Mouse (Mus musculus) left cerebral cortex, adult 9 months (tissue): Measurements from ENCODE around the gene Rhot2.

Experiments used
- DNase-seq, 2 experiments: peaks; one replicate each; pipeline ENCODE4 v3.0.0; 2022; ENCODE audit warnings: low spot score in 2 of 2

The Rhot2 gene

GRCm38 (mm10) chr17:25844396-25844901 lies at the start of gene Rhot2:
TSS of gene Rhot2 (minus strand) at chr17:25844851.
- peak; percentile 83 to 94 for DNase-seq

DNA sequence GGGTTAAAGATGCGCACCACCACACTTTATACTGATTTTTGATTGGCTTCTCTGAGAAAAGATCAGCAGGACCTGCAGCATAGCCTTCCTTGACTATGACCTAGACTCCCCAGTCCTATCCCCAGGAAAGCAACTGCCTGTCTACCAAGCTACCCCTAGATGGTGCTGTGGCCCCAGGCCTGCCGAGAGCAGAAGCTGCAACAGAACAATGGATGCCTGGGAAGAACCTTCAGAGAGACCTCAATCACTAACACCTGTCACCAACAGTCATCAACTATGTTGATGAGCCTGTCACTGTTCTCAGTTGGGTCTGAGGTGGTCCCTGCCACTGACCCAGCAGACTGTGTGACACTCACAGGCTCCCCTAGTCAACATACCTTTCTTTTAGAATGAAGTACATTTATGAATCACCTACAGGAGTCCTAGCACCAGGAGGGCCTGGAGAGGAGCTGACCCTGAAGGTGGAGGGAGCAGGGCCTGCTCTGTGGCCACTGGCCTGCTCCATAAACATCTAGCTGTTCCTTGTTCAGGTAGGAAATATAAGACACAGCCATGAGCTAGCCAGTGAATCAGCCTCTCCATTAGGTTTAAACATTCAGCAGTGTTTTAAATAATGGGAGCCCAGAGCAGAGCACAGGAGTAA lies 49.4 kb upstream of the Rhot2 start:
- DNase-seq = peak in 1 of 2 experiments; percentile 65

GRCm38 (mm10) chr17:25888837-25889236 lies 44.2 kb upstream of the Rhot2 start:
- DNase-seq = no peak

DNA sequence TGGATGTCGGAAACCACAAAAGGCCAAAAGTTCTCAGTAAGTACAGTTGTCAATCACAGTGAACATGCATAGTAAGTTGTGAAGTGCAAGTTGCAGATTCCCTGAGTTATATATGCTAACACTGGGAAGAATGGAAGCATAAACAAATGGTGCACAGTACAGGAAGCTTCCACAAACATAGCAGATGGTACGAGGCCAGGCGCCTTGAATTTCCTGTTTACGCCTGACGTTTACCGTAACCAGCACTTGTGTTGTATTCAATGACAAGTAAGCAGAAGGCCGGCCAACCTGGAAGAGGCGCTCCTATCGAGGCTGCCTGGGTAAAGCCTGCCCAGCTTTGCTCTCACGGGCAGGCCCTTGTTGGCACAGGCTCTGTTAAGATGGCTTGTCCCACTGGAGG lies 42.8 kb upstream of the Rhot2 start:
- DNase-seq = no peak

DNA sequence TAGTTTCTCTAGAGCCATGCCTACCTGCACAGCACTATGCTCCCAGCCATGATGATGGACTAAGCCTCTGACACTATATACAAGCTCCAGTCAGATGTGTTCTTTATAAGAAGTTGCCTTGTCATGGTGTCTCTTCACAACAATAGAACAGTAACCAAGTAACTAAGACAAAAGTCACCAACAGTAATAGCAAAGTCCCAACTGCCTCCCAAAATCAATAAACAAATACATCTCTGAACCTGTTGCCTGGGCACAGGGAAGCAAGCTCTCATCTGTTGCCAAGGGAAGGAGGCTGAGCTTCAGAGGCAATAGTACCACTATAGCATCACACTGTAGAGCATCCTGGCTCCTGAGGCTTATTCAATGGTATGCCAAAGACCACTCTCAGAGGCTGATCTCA lies 42.2 kb upstream of the Rhot2 start:
- DNase-seq = no peak

- no peak for DNase-seq
These were observed 41.0 kb upstream of the Rhot2 start for GRCm38 (mm10) chr17:25885636-25886035.

DNA sequence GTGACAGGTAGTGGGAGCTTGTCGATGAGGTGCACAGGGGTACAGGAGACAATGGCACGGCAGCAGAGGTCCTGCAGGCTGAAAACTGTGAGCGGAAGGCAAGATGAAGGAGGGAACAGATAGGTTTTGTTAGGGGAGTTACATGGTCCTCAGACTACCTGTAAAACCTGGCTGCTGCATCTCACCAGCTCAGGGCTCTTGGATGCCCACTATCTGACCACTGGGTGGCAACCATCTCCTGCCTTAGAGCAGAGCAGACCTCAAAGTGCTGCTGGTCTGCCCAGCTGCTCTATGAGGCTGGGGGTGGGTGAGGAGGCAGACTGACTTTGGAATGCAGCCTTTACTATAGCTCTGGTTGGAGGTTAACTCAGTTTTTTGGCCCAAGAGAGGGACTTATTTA lies 39.2 kb upstream of the Rhot2 start:
- no peak for DNase-seq

DNA sequence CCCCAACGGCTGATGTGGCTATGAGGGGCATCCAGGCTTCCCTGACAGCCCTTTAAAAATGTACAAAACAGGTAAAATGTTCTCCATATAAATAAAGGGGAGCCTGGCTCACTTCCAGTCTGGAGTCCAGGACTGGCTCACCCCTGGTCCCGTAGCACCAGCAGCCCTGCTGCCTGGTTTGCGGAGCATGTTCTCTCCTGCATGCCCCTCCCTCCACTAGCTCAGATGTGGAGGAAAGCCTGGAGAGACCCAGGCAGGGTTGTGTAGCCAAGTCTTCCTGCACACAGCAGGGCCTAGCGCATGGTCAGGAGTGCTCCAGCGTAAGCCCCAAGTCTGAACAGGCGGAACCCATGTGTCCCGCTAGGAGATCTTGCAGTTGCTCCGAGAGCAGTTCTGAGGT lies 38.6 kb upstream of the Rhot2 start:
- DNase-seq = no peak

DNA sequence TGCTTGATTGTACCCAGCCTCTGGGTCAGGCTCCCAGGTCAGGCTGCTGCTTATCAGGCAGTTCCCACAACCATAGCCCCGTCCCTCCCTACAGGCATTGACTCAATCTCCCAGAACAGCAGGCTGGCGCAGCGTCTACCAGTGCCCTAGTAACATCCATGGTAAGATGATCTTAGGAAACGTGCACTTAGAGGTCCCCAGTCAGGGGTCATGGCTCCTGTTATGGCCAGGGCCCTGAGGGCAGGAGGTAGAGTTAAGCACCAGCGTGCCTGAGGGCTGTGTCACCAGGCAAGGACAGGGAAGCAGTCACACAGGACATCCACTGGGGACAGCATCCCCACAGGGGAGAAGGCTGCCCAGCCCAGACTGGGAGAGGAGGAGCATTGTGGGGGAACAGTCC lies 37.7 kb upstream of the Rhot2 start:
- no peak for DNase-seq

DNA sequence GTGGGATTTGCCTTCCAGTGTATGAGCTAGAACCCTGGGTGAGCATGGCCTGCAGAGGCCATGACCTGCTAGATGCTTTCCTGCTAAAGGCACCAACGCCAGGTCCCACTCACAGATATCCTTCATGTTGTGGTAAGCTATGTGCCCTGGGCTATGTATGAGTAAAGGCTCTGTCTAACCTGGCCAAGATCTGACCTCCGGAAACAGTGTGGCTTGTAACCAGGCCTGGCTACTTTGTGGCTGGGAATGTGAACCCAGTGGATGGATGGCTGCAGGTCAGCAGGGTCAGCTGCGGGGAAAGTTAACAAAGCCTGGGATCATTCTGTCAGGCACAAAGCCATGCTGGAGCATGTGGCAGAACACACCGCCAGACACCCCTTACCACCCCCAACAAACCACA lies 37.0 kb upstream of the Rhot2 start:
- no peak for DNase-seq

GRCm38 (mm10) chr17:25880913-25881641 lies 36.4 kb upstream of the Rhot2 start:
- DNase-seq = no peak

GRCm38 (mm10) chr17:25880196-25880910 lies 35.7 kb upstream of the Rhot2 start, which contains the start of gene Wfikkn1:
TSS of gene Wfikkn1 (minus strand) at chr17:25880858.
- DNase-seq = no peak

DNA sequence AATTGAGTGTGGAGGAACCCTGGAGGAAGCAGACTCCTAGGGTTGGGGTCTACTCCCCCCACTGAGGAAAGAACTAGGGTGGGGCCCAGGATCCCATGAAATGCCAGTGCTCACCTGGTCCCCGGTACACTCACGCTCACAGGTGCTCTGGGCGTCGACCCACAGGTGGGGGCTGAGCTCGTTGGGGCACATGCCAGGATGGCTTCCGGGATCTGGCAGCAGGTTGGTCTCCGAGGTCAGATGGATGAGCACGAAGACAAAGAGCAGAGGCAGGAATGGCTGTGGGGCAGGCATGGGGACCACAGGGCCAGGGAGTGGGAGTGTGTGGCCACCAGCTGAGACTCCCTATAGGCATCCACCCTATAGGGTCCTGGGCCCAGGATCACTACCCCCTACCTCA lies 35.1 kb upstream of the Rhot2 start:
- DNase-seq = no peak

- no peak for DNase-seq
These were observed 34.6 kb upstream of the Rhot2 start for GRCm38 (mm10) chr17:25879261-25879660.

GRCm38 (mm10) chr17:25878611-25879180 lies 34.0 kb upstream of the Rhot2 start:
- DNase-seq = no peak

GRCm38 (mm10) chr17:25877741-25878610 lies 33.3 kb upstream of the Rhot2 start:
- DNase-seq = no peak

GRCm38 (mm10) chr17:25877025-25877424 lies 32.4 kb upstream of the Rhot2 start:
- DNase-seq = no peak

- DNase-seq = no peak
These were observed 31.8 kb upstream of the Rhot2 start for GRCm38 (mm10) chr17:25876347-25876915.

- peak; percentile 73 to 89 for DNase-seq
These were observed 30.8 kb upstream of the Rhot2 start for GRCm38 (mm10) chr17:25875171-25876136.

DNA sequence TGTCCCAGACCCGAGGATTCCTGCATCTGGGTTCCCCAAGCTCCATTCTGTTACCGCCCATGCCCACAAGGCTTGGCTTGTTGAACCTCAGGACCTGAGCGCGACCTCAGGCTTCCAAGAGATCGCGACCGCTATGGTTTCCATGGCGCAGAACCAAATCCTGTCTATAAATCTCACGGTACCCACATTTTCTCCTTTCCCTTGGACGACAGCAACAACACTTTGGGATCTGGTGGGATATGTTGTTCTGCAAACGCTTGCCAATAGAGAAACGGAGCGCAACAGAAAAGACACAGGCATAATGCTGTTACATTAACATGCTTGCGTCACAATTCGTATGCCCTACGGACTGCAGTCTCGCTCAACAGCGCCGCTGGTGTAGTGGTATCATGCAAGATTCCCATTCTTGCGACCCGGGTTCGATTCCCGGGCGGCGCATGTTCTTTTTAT lies 30.1 kb upstream of the Rhot2 start, which contains the start of gene Mettl26:
Gene Mettl26, plus strand, starts transcription at position 354 of the 450 bp plus-strand sequence.
- DNase-seq = peak; percentile 81 to 100
